Mouse (Mus musculus) hindbrain, embryonic 16.5 days (tissue): ENCODE results near the gene Hbb-bh1. TPM values are rescaled to one million over a fixed set of nuclear protein-coding genes. Genes with fewer than 3 reads are reported as not detected.
"Not testable (repeated sequence)": the region's sequence is repeated elsewhere in the genome, so short reads cannot be mapped to it uniquely, and the experiment has no call there.

ENCODE experiments used
- ATAC-seq: fragments of 200-750 bp; cut with Nextera tagmentation; 2 replicates; pipeline ENCODE4 v1.8.0; 2017; ENCODE audit warnings: moderate TSS enrichment, moderate library complexity
- H3K27ac ChIP-seq: fragments of 300-500 bp; sonication (generic); 2 replicates; pipeline ENCODE4 v1.5.1; 2014; ENCODE audit warnings: low read depth, mild to moderate bottlenecking, control low read depth, low read length, moderate library complexity
- H3K27me3 ChIP-seq: fragments of 300-500 bp; sonication (generic); replicated peaks from 2 replicates; pipeline ENCODE4 v1.6.1; 2014; ENCODE audit warnings: low read length; ENCODE audit not compliant: control insufficient read depth, insufficient read depth
- H3K36me3 ChIP-seq: fragments of 300-500 bp; sonication (generic); 2 replicates; pipeline ENCODE4 v1.6.1; 2014; ENCODE audit warnings: mild to moderate bottlenecking, low read length, moderate library complexity, mixed read lengths; ENCODE audit not compliant: control insufficient read depth, insufficient read depth
- H3K4me1 ChIP-seq: fragments of 300-500 bp; sonication (generic); 2 replicates; pipeline ENCODE4 v1.6.1; 2014; ENCODE audit warnings: low read depth, low read length; ENCODE audit not compliant: control insufficient read depth, insufficient read depth
- H3K4me2 ChIP-seq: fragments of 300-500 bp; sonication (generic); 2 replicates; pipeline ENCODE4 v1.6.1; 2014; ENCODE audit warnings: mild to moderate bottlenecking, low read length, control low read depth, moderate library complexity
- H3K4me3 ChIP-seq: fragments of 300-500 bp; sonication (generic); 2 replicates; pipeline ENCODE4 v1.5.1; 2014; ENCODE audit warnings: mild to moderate bottlenecking, low read length, control low read depth, moderate library complexity
- H3K9ac ChIP-seq: fragments of 300-500 bp; sonication (generic); 2 replicates; pipeline ENCODE4 v1.6.1; 2014; ENCODE audit warnings: low read depth, mild to moderate bottlenecking, control low read depth, low read length, moderate library complexity
- H3K9me3 ChIP-seq: fragments of 300-500 bp; sonication (generic); 2 replicates; pipeline ENCODE4 v1.6.1; 2014; ENCODE audit warnings: mild to moderate bottlenecking, low read length, moderate library complexity; ENCODE audit not compliant: control insufficient read depth
- WGBS: fragments of 180-500 bp; shearing (Covaris S2); extraction: QIAGEN DNeasy Blood & Tissue Kit; methylation state at CpG from one replicate; pipeline ENCODE4 v1.1.7; 2014; 5-methylcytosine and 5-hydroxymethylcytosine counted together
- polyA plus RNA-seq: library from polyadenylated mRNA; unstranded; fragments of >200 nt; fragmentation: Nextera tagmentation; extraction: Ambion mirVana; gene quantifications from 2 replicates; pipeline ENCODE4 v1.2.1, GENCODE M21; 2015

The Hbb-bh1 gene
- polyA plus RNA-seq, 1 experiment from 2014 or later = not detected

DNA sequence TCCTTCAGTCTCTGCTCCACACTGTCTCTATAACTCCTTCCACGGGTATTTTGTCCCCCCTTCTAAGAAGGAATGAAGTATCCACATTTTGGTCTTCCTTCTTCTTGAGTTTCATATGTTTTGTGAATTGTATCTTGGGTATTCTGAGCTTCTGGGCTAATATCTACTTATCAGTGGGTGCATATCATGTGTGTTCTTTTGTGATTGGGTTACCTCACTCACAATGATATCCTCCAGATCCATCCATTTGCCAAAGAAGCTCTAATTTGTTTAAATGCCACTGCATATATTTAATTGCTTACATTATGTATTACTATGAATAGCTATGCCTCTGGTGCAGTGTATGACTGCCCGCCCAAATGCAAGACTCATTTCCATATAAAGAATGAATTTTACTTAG is 34.8 kb downstream of the Hbb-bh1 start:
- WGBS = 90% methylated on average over 2 of the region's 2 CpGs
- not testable (repeated sequence) for H3K9ac ChIP-seq, H3K27me3 ChIP-seq, H3K27ac ChIP-seq, H3K36me3 ChIP-seq, H3K4me1 ChIP-seq, H3K9me3 ChIP-seq, H3K4me3 ChIP-seq, H3K4me2 ChIP-seq, ATAC-seq

DNA sequence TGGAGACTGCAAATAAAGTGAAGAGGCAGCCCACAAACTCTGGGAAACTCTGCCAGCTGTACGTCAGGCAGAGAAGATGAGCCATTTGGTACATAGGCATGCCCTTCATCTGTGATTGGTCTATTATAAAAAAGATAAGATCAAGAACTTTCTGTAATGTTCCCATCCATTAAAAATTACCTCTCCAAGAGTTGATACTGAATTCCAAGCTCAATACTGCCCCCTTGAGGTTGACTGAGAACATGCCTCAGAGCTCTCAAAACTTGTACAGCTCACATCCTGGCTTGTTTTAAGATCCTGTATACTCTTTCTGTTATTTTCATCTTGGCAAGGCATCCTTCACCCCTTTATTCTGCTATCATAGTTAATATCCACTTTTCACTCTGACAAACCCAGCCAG is 36.1 kb downstream of the Hbb-bh1 start:
- no peak overlapping the region for H3K4me2 ChIP-seq
- H3K9me3 ChIP-seq = no peaks in the 10 kb centered on the region
- no peak for ATAC-seq
- H3K4me1 ChIP-seq = no peaks in the 10 kb centered on the region
- H3K4me3 ChIP-seq = no peak overlapping the region
- WGBS = 85% methylated on average over 1 of the region's 1 CpGs
- no peak overlapping the region for H3K27ac ChIP-seq
- no peak overlapping the region for H3K9ac ChIP-seq
- no peaks in the 10 kb centered on the region for H3K36me3 ChIP-seq
- no peaks in the 10 kb centered on the region for H3K27me3 ChIP-seq

DNA sequence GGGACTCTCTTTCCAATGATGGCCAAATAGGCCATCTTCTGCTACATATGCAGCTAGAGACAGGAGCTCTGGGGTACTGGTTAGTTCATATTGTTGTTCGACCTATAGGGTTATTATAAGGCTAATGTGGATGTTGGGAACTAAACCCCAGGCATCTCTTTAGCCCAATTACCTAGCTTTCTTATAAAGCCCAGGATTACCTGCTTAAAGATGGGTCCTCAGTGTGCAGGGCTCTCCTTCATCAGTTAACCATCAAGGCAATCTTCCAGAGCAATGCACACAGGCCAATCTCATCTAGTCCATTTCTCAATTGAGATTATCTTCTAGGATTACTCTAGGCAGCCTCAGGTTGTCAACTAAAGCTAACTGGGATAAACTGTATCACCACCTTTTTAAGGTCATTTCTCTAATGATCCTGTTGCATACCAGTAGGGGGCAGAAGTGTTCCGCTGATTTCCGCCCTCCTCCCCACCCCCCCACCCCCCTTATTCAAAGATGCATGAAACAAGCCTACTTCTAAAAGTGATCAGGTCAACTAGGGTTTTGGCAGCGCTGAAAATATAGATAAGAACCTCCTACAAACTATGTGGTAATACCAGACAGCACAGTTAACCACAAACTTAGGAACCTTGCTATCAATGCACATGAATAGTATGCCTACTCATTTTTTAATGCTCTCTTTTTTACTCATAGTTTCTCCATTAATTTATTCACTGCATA is 50.1 kb downstream of the Hbb-bh1 start:
- Histone ChIP-seq H3K27me3 (no peaks in the 10 kb centered on the region), H3K27ac (no peak overlapping the region), H3K4me3 (no peak overlapping the region), H3K4me1 (no peaks in the 10 kb centered on the region), H3K9ac (no peak overlapping the region), H3K9me3 (no peaks in the 10 kb centered on the region), H3K4me2 (no peak overlapping the region), H3K36me3 (no peaks in the 10 kb centered on the region)
- ATAC-seq = no peak
- 31% methylated on average over 4 of the region's 4 CpGs for WGBS

DNA sequence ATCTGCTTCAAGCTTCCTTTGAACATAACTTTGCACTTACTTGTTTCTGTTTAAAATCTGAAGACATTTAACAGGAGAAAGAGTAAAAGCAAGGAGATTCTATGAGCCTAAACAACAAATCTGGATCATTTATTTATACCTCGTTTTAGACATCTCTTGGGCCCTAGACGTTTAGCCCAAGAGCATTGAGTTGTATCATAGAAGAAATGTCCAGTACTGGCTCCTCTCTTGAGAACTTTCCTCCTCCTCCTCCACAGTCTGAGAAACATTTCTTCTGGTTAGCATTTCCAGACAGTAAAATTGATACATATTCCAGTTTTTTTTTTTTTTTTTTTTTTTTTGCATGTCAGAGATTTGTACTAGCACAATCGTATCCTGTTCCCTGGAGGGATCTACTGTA is 51.2 kb downstream of the Hbb-bh1 start, which contains the start of gene Olfr67:
Gene Olfr67 (minus strand): TSS at position 101 of the 400 bp plus-strand sequence.
- no peak within 1 kb of the TSS for H3K27ac ChIP-seq

More for the DNA sequence above, 51.2 kb downstream of the Hbb-bh1 start, which contains the start of gene Olfr67:
- ATAC-seq = no peak
- H3K9me3 ChIP-seq = no peaks in the 10 kb centered on the region
- no peaks in the 10 kb centered on the region for H3K4me1 ChIP-seq
- 80% methylated on average over 3 of the region's 3 CpGs for WGBS
- H3K27me3 ChIP-seq = no peaks in the 10 kb centered on the region
- H3K4me2 ChIP-seq = no peak within 1 kb of the TSS
- no peak within 1 kb of the TSS for H3K4me3 ChIP-seq
- no peak within 1 kb of the TSS for H3K9ac ChIP-seq
- no peaks in the 10 kb centered on the region for H3K36me3 ChIP-seq

Other genes starting within 250 kb of the Hbb-bh1 start
- not detected in 2 replicates for gene Olfr619, start 242.6 kb downstream of the Hbb-bh1 start, polyA plus RNA-seq
- not detected in 2 replicates for gene Olfr620, start 230.6 kb downstream of the Hbb-bh1 start, polyA plus RNA-seq
- not detected in 2 replicates for gene Olfr622, start 200.5 kb downstream of the Hbb-bh1 start, polyA plus RNA-seq
- not detected in 2 replicates for gene Olfr623, start 179.5 kb downstream of the Hbb-bh1 start, polyA plus RNA-seq
- not detected in 2 replicates for gene Olfr624, start 172.0 kb downstream of the Hbb-bh1 start, polyA plus RNA-seq
- not detected in 2 replicates for gene Olfr625-ps1, start 160.4 kb downstream of the Hbb-bh1 start, polyA plus RNA-seq
- gene Olfr243, start 128.5 kb downstream of the Hbb-bh1 start, polyA plus RNA-seq = not detected in 2 replicates
- not detected in 2 replicates for gene Olfr628, start 112.8 kb downstream of the Hbb-bh1 start, polyA plus RNA-seq
- not detected in 2 replicates for gene Olfr629, start 98.2 kb downstream of the Hbb-bh1 start, polyA plus RNA-seq
- gene Olfr630, start 85.8 kb downstream of the Hbb-bh1 start, polyA plus RNA-seq = not detected in 2 replicates
- gene Olfr69, start 71.6 kb downstream of the Hbb-bh1 start, polyA plus RNA-seq = not detected in 2 replicates
- not detected in 2 replicates for gene Olfr68, start 63.5 kb downstream of the Hbb-bh1 start, polyA plus RNA-seq
- not detected in 2 replicates for gene Olfr67, start 51.3 kb downstream of the Hbb-bh1 start, polyA plus RNA-seq
- gene Hbb-bt, start 29.2 kb downstream of the Hbb-bh1 start, polyA plus RNA-seq = 1,299 and 1,681 TPM in 2 replicates
- 4,904 and 5,594 TPM in 2 replicates for gene Hbb-bs, start 15.1 kb downstream of the Hbb-bh1 start, polyA plus RNA-seq
- not detected in 2 replicates for gene Hbb-bh2, start 2.6 kb downstream of the Hbb-bh1 start, polyA plus RNA-seq
- 13.4 and 35.4 TPM in 2 replicates for gene Hbb-y, start 10.1 kb upstream of the Hbb-bh1 start, polyA plus RNA-seq
- not detected in 2 replicates for gene Olfr66, start 43.1 kb upstream of the Hbb-bh1 start, polyA plus RNA-seq
- gene Olfr64, start 51.3 kb upstream of the Hbb-bh1 start, polyA plus RNA-seq = not detected in 2 replicates
- not detected in 2 replicates for gene Olfr65, start 60.3 kb upstream of the Hbb-bh1 start, polyA plus RNA-seq
- not detected in 2 replicates for gene Olfr631, start 85.7 kb upstream of the Hbb-bh1 start, polyA plus RNA-seq
- not detected in 2 replicates for gene Olfr632, start 91.2 kb upstream of the Hbb-bh1 start, polyA plus RNA-seq
- not detected in 2 replicates for gene Olfr633, start 101.3 kb upstream of the Hbb-bh1 start, polyA plus RNA-seq
- not detected in 2 replicates for gene Olfr635, start 128.0 kb upstream of the Hbb-bh1 start, polyA plus RNA-seq
- gene Olfr638, start 155.6 kb upstream of the Hbb-bh1 start, polyA plus RNA-seq = not detected in 2 replicates
- 0.03 TPM in 1 of 2 replicates, not detected in the other for gene Olfr639, start 174.1 kb upstream of the Hbb-bh1 start, polyA plus RNA-seq
- not detected in 2 replicates for gene Olfr640, start 182.4 kb upstream of the Hbb-bh1 start, polyA plus RNA-seq
- not detected in 2 replicates for gene Olfr641, start 192.3 kb upstream of the Hbb-bh1 start, polyA plus RNA-seq
- not detected in 2 replicates for gene Olfr642, start 209.5 kb upstream of the Hbb-bh1 start, polyA plus RNA-seq
- not detected in 2 replicates for gene 4930516K23Rik, start 218.3 kb upstream of the Hbb-bh1 start, polyA plus RNA-seq
- gene Olfr644, start 228.7 kb upstream of the Hbb-bh1 start, polyA plus RNA-seq = not detected in 2 replicates
- gene Olfr645, start 242.3 kb upstream of the Hbb-bh1 start, polyA plus RNA-seq = not detected in 2 replicates